11 mouse cellular contexts compared by ENCODE assay signal in the genomic region with DNA sequence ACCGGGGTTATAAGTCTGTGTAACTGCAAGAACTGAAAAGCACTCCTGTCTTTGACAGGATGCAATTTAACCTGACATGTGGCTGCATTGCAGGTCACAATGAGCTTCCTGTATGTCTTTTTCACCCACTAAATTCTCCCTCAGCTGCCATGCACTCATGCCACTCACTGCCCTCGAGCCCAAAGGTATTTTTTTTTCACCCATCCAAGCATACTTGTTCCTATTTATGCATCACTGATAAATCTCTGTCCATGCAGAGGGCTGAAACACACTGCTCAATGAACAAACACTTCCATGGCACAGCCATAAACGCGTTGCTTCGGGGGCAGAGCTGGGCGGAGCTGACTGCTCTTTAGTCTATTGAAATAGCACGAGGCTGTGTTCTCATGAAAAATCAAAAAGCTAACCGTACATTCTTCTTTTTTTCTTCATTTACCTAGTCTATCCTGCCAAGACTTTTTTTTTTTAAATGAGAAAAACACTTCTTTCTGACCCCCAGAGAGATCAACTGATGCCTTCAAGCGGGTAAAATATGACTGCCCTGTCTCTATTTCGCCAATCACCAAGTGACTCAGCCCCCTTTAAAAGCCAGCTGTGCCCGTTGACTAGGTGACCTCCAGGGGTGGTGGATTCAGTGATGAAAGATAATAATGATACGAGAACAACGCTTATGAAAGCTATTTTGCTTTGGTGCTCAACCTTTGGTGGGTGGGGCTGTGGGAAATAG. TPM values are rescaled to one million over a fixed set of nuclear protein-coding genes. Genes with fewer than 3 reads are reported as not detected.
A peak's percentile ranks its signal among the peaks of the same experiment; 100 is the strongest.
DNase-seq lines count a peak whose midpoint lies in the region; ATAC-seq and TF ChIP-seq lines count a peak whose summit lies in the region.
"Had no signal": no experiment of that assay in that cellular context is flagged by ENCODE, and none has a peak within 500 bp of the region (broad histone marks: within the 10 kb centered on the region; RNA-seq: fewer than 3 reads in every experiment).

No protein-coding gene starts in this region.

- H3K27ac ChIP-seq in heart, embryonic 11.5 days (ENCODE audit: low read depth, low read length), result no peak overlapping the region
- H3K27ac ChIP-seq in stomach, embryonic 15.5 days, result no peak overlapping the region
- H3K27ac ChIP-seq in stomach, postnatal 0 days (replicated peaks), result no peak overlapping the region
- H3K27ac ChIP-seq: embryonic facial prominence, embryonic 15.5 days had no signal

- no peaks in the 10 kb centered on the region for H3K36me3 ChIP-seq in heart, embryonic 11.5 days (ENCODE audit: control insufficient read depth, insufficient read depth, low read length)
- H3K36me3 ChIP-seq in stomach, embryonic 15.5 days, result no peaks in the 10 kb centered on the region
- H3K36me3 ChIP-seq in stomach, postnatal 0 days (ENCODE audit: control insufficient read depth, insufficient read depth, low read length), result no peaks in the 10 kb centered on the region
- H3K36me3 ChIP-seq: embryonic facial prominence, embryonic 15.5 days had no signal

- WGBS in heart, embryonic 11.5 days (ENCODE audit: insufficient replicate concordance), result 59% methylated on average over 13 of the region's 13 CpGs
- WGBS in stomach, embryonic 15.5 days, result 57% methylated on average over 13 of the region's 13 CpGs
- WGBS in stomach, postnatal 0 days, result 55% methylated on average over 13 of the region's 13 CpGs

- no peak for TF ChIP-seq CTCF in stomach, postnatal 0 days (IDR thresholded peaks at IDR 0.05; ENCODE audit: low read depth)

- no peak for ATAC-seq in heart, embryonic 11.5 days (replicated peaks; ENCODE audit: insufficient number of reproducible peaks, low FRiP score, low TSS enrichment)
- no peak for ATAC-seq in stomach, embryonic 15.5 days (ENCODE audit: insufficient read depth, low FRiP score, low read depth)
- ATAC-seq in stomach, postnatal 0 days (ENCODE audit: low FRiP score, low TSS enrichment), result no peak

- DNase-seq in heart, adult 11 months, result no peak
- DNase-seq in stomach, postnatal 0 days (ENCODE audit: low spot score), result no peak
- DNase-seq in induced T-regulatory cell, adult 2 months (ENCODE audit: low read depth), result peak; percentile 78
- DNase-seq in thymus, postnatal 4 days, result peak; percentile 42
- DNase-seq in ovary, postnatal 14 days (ENCODE audit: low spot score), result no peak
- no peak for DNase-seq in adrenal gland, postnatal 4 days (ENCODE audit: low spot score in 2 of 2)

- H3K4me2 ChIP-seq in heart, embryonic 11.5 days, result peak overlapping the region; percentile 47
- 0 out of 2 replicates have a peak overlapping the region, but pooled peaks have one; percentile 10 for H3K4me2 ChIP-seq in stomach, embryonic 15.5 days
- no peak overlapping the region for H3K4me2 ChIP-seq in stomach, postnatal 0 days (replicated peaks; ENCODE audit: low read depth)
- H3K4me2 ChIP-seq: embryonic facial prominence, embryonic 15.5 days had no signal

- H3K4me3 ChIP-seq in heart, embryonic 11.5 days (ENCODE audit: low read depth, low read length), result no peak overlapping the region
- no peak overlapping the region for H3K4me3 ChIP-seq in stomach, embryonic 15.5 days (replicated peaks)
- H3K4me3 ChIP-seq in stomach, postnatal 0 days (ENCODE audit: low read depth, low read length), result no peak overlapping the region
- H3K4me3 ChIP-seq: embryonic facial prominence, embryonic 15.5 days had no signal

- no peaks in the 10 kb centered on the region for H3K27me3 ChIP-seq in heart, embryonic 11.5 days (ENCODE audit: control insufficient read depth, insufficient read depth, low read length)
- no peaks in the 10 kb centered on the region for H3K27me3 ChIP-seq in stomach, embryonic 15.5 days (replicated peaks)
- H3K27me3 ChIP-seq in stomach, postnatal 0 days (ENCODE audit: control insufficient read depth, insufficient read depth, low read length), result no peaks in the 10 kb centered on the region
- H3K27me3 ChIP-seq: embryonic facial prominence, embryonic 15.5 days had no signal

- no peak overlapping the region for H3K9ac ChIP-seq in heart, embryonic 11.5 days (ENCODE audit: low read depth, low read length)
- no peak overlapping the region for H3K9ac ChIP-seq in stomach, embryonic 15.5 days
- no peak overlapping the region for H3K9ac ChIP-seq in stomach, postnatal 0 days (ENCODE audit: low read length)
- H3K9ac ChIP-seq: embryonic facial prominence, embryonic 15.5 days had no signal

- no peaks in the 10 kb centered on the region for H3K9me3 ChIP-seq in heart, embryonic 11.5 days (replicated peaks; ENCODE audit: control insufficient read depth, low read length)
- no peaks in the 10 kb centered on the region for H3K9me3 ChIP-seq in stomach, embryonic 15.5 days
- H3K9me3 ChIP-seq in stomach, postnatal 0 days (ENCODE audit: control insufficient read depth, low read length), result no peaks in the 10 kb centered on the region
- H3K9me3 ChIP-seq: embryonic facial prominence, embryonic 15.5 days had no signal

- no peak for TF ChIP-seq EP300 in stomach, postnatal 0 days (optimal IDR thresholded peaks at IDR 0.05)

- peaks cover 13% of the 10 kb centered on the region for H3K4me1 ChIP-seq in heart, embryonic 11.5 days (ENCODE audit: control insufficient read depth, insufficient read depth, low read length)
- no peaks in the 10 kb centered on the region for H3K4me1 ChIP-seq in stomach, embryonic 15.5 days
- no peaks in the 10 kb centered on the region for H3K4me1 ChIP-seq in stomach, postnatal 0 days (replicated peaks; ENCODE audit: control insufficient read depth, insufficient read depth)
- H3K4me1 ChIP-seq: embryonic facial prominence, embryonic 15.5 days had no signal

RNA-seq across cellular contexts. Expression of a gene that starts 44.6 kb away (rescaled TPM):
- not detected in 2 replicates for polyA plus RNA-seq in heart, embryonic 11.5 days (2014; fragmentation: Nextera tagmentation; extraction: Ambion mirVana)
- polyA plus RNA-seq in stomach, embryonic 15.5 days (2015; fragmentation: Nextera tagmentation; extraction: Ambion mirVana), result not detected in 2 replicates
- not detected in 2 replicates for polyA plus RNA-seq in stomach, postnatal 0 days (2015; fragmentation: Nextera tagmentation; extraction: Ambion mirVana)
- total RNA-seq in adrenal gland, postnatal 4 days (2021), result not detected
- total RNA-seq: heart, postnatal 10 days; megakaryocyte progenitor cell, adult 5-6 weeks had no signal

RNA-seq across cellular contexts. Expression of a gene that starts 45.3 kb away (rescaled TPM):
- not detected in 2 replicates for polyA plus RNA-seq in heart, embryonic 11.5 days (2014; fragmentation: Nextera tagmentation; extraction: Ambion mirVana)
- polyA plus RNA-seq in stomach, embryonic 15.5 days (2015; fragmentation: Nextera tagmentation; extraction: Ambion mirVana), result 0.09 TPM in 1 of 2 replicates, not detected in the other
- 0.24 and 0.27 TPM in 2 replicates for polyA plus RNA-seq in stomach, postnatal 0 days (2015; fragmentation: Nextera tagmentation; extraction: Ambion mirVana)
- total RNA-seq in adrenal gland, postnatal 4 days (2021), result not detected
- total RNA-seq: heart, postnatal 10 days; megakaryocyte progenitor cell, adult 5-6 weeks had no signal
- polyA plus RNA-seq: embryonic facial prominence, embryonic 15.5 days had no signal

Comparison
In these comparisons a context has a peak if more than half of its experiments do, and no peak if none do; other contexts are left out.
1. DNase-seq: peak in induced T-regulatory cell, adult 2 months (single experiment) and thymus, postnatal 4 days (single experiment); none in heart, adult 11 months (single experiment), stomach, postnatal 0 days (single experiment), ovary, postnatal 14 days (single experiment) and adrenal gland, postnatal 4 days (0 of 2).